ENCODE assay signal across 16 mouse cellular contexts in the genomic region with DNA sequence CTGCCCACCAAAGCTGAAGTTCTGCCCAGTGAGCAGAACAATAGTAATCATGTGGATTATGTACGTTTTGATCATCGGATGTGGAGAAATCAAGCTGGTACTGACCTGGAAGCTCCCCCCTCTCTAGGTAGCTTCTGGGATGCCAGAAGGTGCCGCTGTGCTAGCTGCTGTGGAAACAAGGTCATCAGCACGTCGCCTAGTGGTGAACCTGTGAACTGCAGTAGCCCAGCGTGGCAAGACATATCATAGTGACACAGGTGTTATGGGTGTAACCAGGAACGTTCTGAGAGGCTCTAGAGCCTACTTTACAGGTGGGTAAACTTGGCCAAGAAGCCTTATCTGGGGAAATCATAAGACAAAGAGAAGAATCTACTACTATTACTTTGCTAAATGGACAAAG.
DNase-seq lines count a peak whose midpoint lies in the region; ATAC-seq and TF ChIP-seq lines count a peak whose summit lies in the region.
"Had no signal": no experiment of that assay in that cellular context is flagged by ENCODE, and none has a peak within 500 bp of the region (broad histone marks: within the 10 kb centered on the region; RNA-seq: fewer than 3 reads in every experiment).

No protein-coding gene starts in this region.

- no peaks in the 10 kb centered on the region for H3K9me3 ChIP-seq in CH12.LX (replicated peaks; ENCODE audit: low read length)
- H3K9me3 ChIP-seq in MEL (replicated peaks; ENCODE audit: insufficient read depth, low read length) = no peaks in the 10 kb centered on the region
- H3K9me3 ChIP-seq in kidney, embryonic 15.5 days (replicated peaks) = no peaks in the 10 kb centered on the region
- H3K9me3 ChIP-seq: embryonic facial prominence, embryonic 15.5 days; forebrain, embryonic 12.5 days; limb, embryonic 13.5 days; midbrain, embryonic 12.5 days had no signal

- ATAC-seq in megakaryocyte-erythroid progenitor cell, adult 5-6 weeks (replicated peaks; ENCODE audit: low FRiP score, low TSS enrichment, poor library complexity, severe bottlenecking) = 0 out of 2 replicates have a peak, but pooled peaks have one; percentile 50
- ATAC-seq in kidney, embryonic 15.5 days (replicated peaks; ENCODE audit: low FRiP score) = no peak

- H3K27ac ChIP-seq in liver, adult 2 months (replicated peaks; ENCODE audit: insufficient read depth, low read depth, low read length) = no peak overlapping the region
- H3K27ac ChIP-seq in CH12.LX (ENCODE audit: insufficient read depth, low read depth) (no peak overlapping the region), MEL (ENCODE audit: control insufficient read depth, low read depth, low read length) (no peak overlapping the region)
- H3K27ac ChIP-seq in kidney, embryonic 15.5 days = no peak overlapping the region
- H3K27ac ChIP-seq: embryonic facial prominence, embryonic 15.5 days; forebrain, embryonic 12.5 days; limb, embryonic 13.5 days; midbrain, embryonic 12.5 days had no signal

- no peaks in the 10 kb centered on the region for H3K27me3 ChIP-seq in liver, adult 2 months (ENCODE audit: control insufficient read depth, insufficient read depth, low read length)
- H3K27me3 ChIP-seq in CH12.LX (replicated peaks) (no peaks in the 10 kb centered on the region), MEL (ENCODE audit: control insufficient read depth in 1 of 2, insufficient read depth in 2 of 2, low read length in 2 of 2) (no peaks in the 10 kb centered on the region)
- no peaks in the 10 kb centered on the region for H3K27me3 ChIP-seq in kidney, embryonic 15.5 days
- H3K27me3 ChIP-seq: embryonic facial prominence, embryonic 15.5 days; forebrain, embryonic 12.5 days; limb, embryonic 13.5 days; midbrain, embryonic 12.5 days had no signal

- TF ChIP-seq RAD21 in CH12.LX (IDR thresholded peaks at IDR 0.05; ENCODE audit: low read depth, low read length) (no peak), MEL (IDR thresholded peaks at IDR 0.05; ENCODE audit: low read depth, low read length) (no peak)

- TF ChIP-seq EP300 in CH12.LX (IDR thresholded peaks at IDR 0.05; ENCODE audit: low read length) = no peak
- no peak for TF ChIP-seq EP300 in MEL (IDR thresholded peaks at IDR 0.05; ENCODE audit: low read depth in 1 of 2, low read length in 2 of 2)

- TF ChIP-seq POLR2A in liver, adult 2 months (IDR thresholded peaks at IDR 0.05; ENCODE audit: extremely low read depth, insufficient read depth, low read length) = no peak
- TF ChIP-seq POLR2A in CH12.LX (IDR thresholded peaks at IDR 0.05; ENCODE audit: low read depth, low read length) (no peak), MEL (IDR thresholded peaks at IDR 0.05; ENCODE audit: control insufficient read depth in 1 of 2, insufficient read depth in 1 of 2, low read depth in 1 of 2, low read length in 2 of 2, poor library complexity in 1 of 2) (no peak)

- no peak overlapping the region for H3K4me2 ChIP-seq in CH12.LX (ENCODE audit: insufficient read depth, low read depth, poor library complexity, severe bottlenecking)
- H3K4me2 ChIP-seq in kidney, embryonic 15.5 days = no peak overlapping the region
- H3K4me2 ChIP-seq: embryonic facial prominence, embryonic 15.5 days; forebrain, embryonic 12.5 days; limb, embryonic 13.5 days; midbrain, embryonic 12.5 days had no signal

- no peak overlapping the region for H3K9ac ChIP-seq in liver, adult 2 months (ENCODE audit: low read depth, low read length)
- no peak overlapping the region for H3K9ac ChIP-seq in CH12.LX (ENCODE audit: insufficient read depth, low read depth)
- H3K9ac ChIP-seq in MEL (ENCODE audit: control insufficient read depth, low read depth, low read length, poor library complexity, severe bottlenecking) = no peak overlapping the region
- no peak overlapping the region for H3K9ac ChIP-seq in kidney, embryonic 15.5 days
- H3K9ac ChIP-seq: embryonic facial prominence, embryonic 15.5 days; forebrain, embryonic 12.5 days; limb, embryonic 13.5 days; midbrain, embryonic 12.5 days had no signal

- DNase-seq in liver, adult 2 months (ENCODE audit: extremely low read depth, low read depth, low spot score) = no peak
- DNase-seq in liver (no peak), CH12.LX (ENCODE audit: extremely low read depth) (peak; percentile 4), MEL (ENCODE audit: low read depth, low spot score) (peak; percentile 4)
- DNase-seq in retina, postnatal 1 day = no peak
- DNase-seq: adrenal gland, postnatal 36 days; cerebellum, adult 11-12 months; heart, postnatal 14 days; kidney, postnatal 25 days; layer of hippocampus, postnatal 36 days had no signal

- H3K36me3 ChIP-seq in liver, adult 2 months (ENCODE audit: control insufficient read depth, insufficient read depth, low read length) = no peaks in the 10 kb centered on the region
- peaks cover 0 to 30% of the 10 kb centered on the region in 2 experiments for H3K36me3 ChIP-seq in CH12.LX (replicated peaks in 1 of 2; ENCODE audit: control insufficient read depth in 1 of 2, insufficient read depth in 1 of 2, low read length in 1 of 2)
- H3K36me3 ChIP-seq in MEL (ENCODE audit: control insufficient read depth in 1 of 2, insufficient read depth in 2 of 2, low read length in 2 of 2) = no peaks in the 10 kb centered on the region
- no peaks in the 10 kb centered on the region for H3K36me3 ChIP-seq in kidney, embryonic 15.5 days
- H3K36me3 ChIP-seq: embryonic facial prominence, embryonic 15.5 days; forebrain, embryonic 12.5 days; limb, embryonic 13.5 days; midbrain, embryonic 12.5 days had no signal

- H3K79me2 ChIP-seq in liver, adult 2 months (ENCODE audit: control insufficient read depth, insufficient read depth, low read length) = no peaks in the 10 kb centered on the region
- H3K79me2 ChIP-seq in CH12.LX (replicated peaks; ENCODE audit: control insufficient read depth, extremely low read depth, insufficient read depth, poor library complexity, severe bottlenecking) = no peaks in the 10 kb centered on the region
- no peaks in the 10 kb centered on the region for H3K79me2 ChIP-seq in MEL (ENCODE audit: control insufficient read depth, insufficient read depth, low read length, poor library complexity)

- TF ChIP-seq CTCF in liver, adult 2 months (IDR thresholded peaks at IDR 0.05; ENCODE audit: low read depth, low read length) = peak; percentile 20; the same call in 1 of the 2 replicates
- TF ChIP-seq CTCF in CH12.LX (conservative IDR thresholded peaks at IDR 0.05 in 1 of 2, IDR thresholded peaks at IDR 0.05 in 1 of 2; ENCODE audit: low read depth in 2 of 2, low read length in 2 of 2) (peak; percentile 9 to 36; a peak in 2 of 4 replicates), MEL (IDR thresholded peaks at IDR 0.05 in 2 of 3, conservative IDR thresholded peaks at IDR 0.05 in 1 of 3; ENCODE audit: control insufficient read depth in 1 of 3, insufficient read depth in 1 of 3, low read depth in 2 of 3, low read length in 3 of 3, poor library complexity in 1 of 3, severe bottlenecking in 1 of 3) (peak in 1 of 3 experiments; percentile 40; a peak in 2 of 6 replicates)

- dilution Hi-C loops in CH12.LX (cut with MboI; ENCODE audit: extremely low pct_ligation_motif_present, extremely low pct_unique_long_range_greater_than_20kb, low sequenced_read_pairs) = no loop called here

- no peak overlapping the region for H3K4me3 ChIP-seq in liver, adult 2 months (ENCODE audit: insufficient read depth, low read depth, low read length)
- H3K4me3 ChIP-seq in CH12.LX (replicated peaks in 1 of 3; ENCODE audit: low read depth in 2 of 3, low read length in 2 of 3, poor library complexity in 1 of 3) = no peak overlapping the region
- H3K4me3 ChIP-seq in MEL (ENCODE audit: control insufficient read depth in 1 of 2, insufficient read depth in 1 of 2, low read depth in 2 of 2, low read length in 2 of 2) = no peak overlapping the region
- no peak overlapping the region for H3K4me3 ChIP-seq in kidney, embryonic 15.5 days (replicated peaks)
- H3K4me3 ChIP-seq: embryonic facial prominence, embryonic 15.5 days; forebrain, embryonic 12.5 days; limb, embryonic 13.5 days; midbrain, embryonic 12.5 days had no signal

- H3K4me1 ChIP-seq in liver, adult 2 months (ENCODE audit: control insufficient read depth, insufficient read depth, low read length) = no peaks in the 10 kb centered on the region
- H3K4me1 ChIP-seq in CH12.LX (ENCODE audit: control insufficient read depth in 1 of 2, insufficient read depth in 2 of 2) (no peaks in the 10 kb centered on the region), MEL (ENCODE audit: control insufficient read depth in 1 of 2, insufficient read depth in 2 of 2, low read length in 2 of 2) (no peaks in the 10 kb centered on the region)
- H3K4me1 ChIP-seq in kidney, embryonic 15.5 days = no peaks in the 10 kb centered on the region
- H3K4me1 ChIP-seq: embryonic facial prominence, embryonic 15.5 days had no signal

- WGBS in liver, adult 2 months = 62% methylated on average over 7 of the region's 7 CpGs
- 63% methylated on average over 7 of the region's 7 CpGs for WGBS in kidney, embryonic 15.5 days

- in situ Hi-C loops in CH12.LX (cut with MboI; ENCODE audit: low pct_ligation_motif_present, low pct_unique_long_range_greater_than_20kb, low sequenced_read_pairs) = no loop called here

TF ChIP-seq in CH12.LX, 34 proteins besides CTCF, POLR2A, EP300 and RAD21:
- no peak for TF ChIP-seq E2F4 (IDR thresholded peaks at IDR 0.05; ENCODE audit: insufficient replicate concordance, low read depth, low read length)
- TF ChIP-seq SIN3A (IDR thresholded peaks at IDR 0.05; ENCODE audit: low read length) = no peak
- TF ChIP-seq ETS1 (conservative IDR thresholded peaks at IDR 0.05; ENCODE audit: low read depth, low read length) = no peak

TF ChIP-seq in MEL, 35 proteins besides CTCF, POLR2A, EP300 and RAD21:
- TF ChIP-seq MYB (IDR thresholded peaks at IDR 0.05; ENCODE audit: low read depth, low read length) (no peak), MYC (IDR thresholded peaks at IDR 0.05; ENCODE audit: low read depth, low read length) (no peak), TAL1 (IDR thresholded peaks at IDR 0.05; ENCODE audit: low read length) (no peak), E2F4 (IDR thresholded peaks at IDR 0.05; ENCODE audit: borderline replicate concordance, low read depth, low read length) (no peak), SIN3A (IDR thresholded peaks at IDR 0.05; ENCODE audit: low read length) (no peak), ZMIZ1 (IDR thresholded peaks at IDR 0.05; ENCODE audit: low read depth, low read length) (no peak)

Comparison
In these comparisons a context has a peak if more than half of its experiments do, and no peak if none do; other contexts are left out.
1. DNase-seq: peak in CH12.LX (single experiment) and MEL (single experiment); none in liver, adult 2 months (single experiment), liver (single experiment) and retina, postnatal 1 day (single experiment).